Mouse (Mus musculus): ENCODE measurements around the gene Antxr2. TPM values are rescaled to one million over a fixed set of nuclear protein-coding genes. Genes with fewer than 3 reads are reported as not detected.

Gene Antxr2
- total and polyA plus RNA-seq, 3 experiments = 3.6 to 4.0 (median 3.9) TPM

GRCm38 (mm10) chr5:97957501-97957900 lies 73.3 kb downstream of the Antxr2 start:
- Histone ChIP-seq H3K9ac (ENCODE audit: insufficient read depth, low read depth) (no peak overlapping the region), H3K27me3 (replicated peaks) (no peaks in the 10 kb centered on the region), H3K4me1 (ENCODE audit: control insufficient read depth in 1 of 2, insufficient read depth in 2 of 2) (peaks cover 5 to 15% of the 10 kb centered on the region in 2 experiments; a peak in 3 of 4 replicates), H3K4me2 (ENCODE audit: insufficient read depth, low read depth, poor library complexity, severe bottlenecking) (no peak overlapping the region), H3K27ac (ENCODE audit: insufficient read depth, low read depth) (no peak overlapping the region), H3K36me3 (replicated peaks in 1 of 2; ENCODE audit: control insufficient read depth in 1 of 2, insufficient read depth in 1 of 2, low read length in 1 of 2) (peaks cover 3 to 34% of the 10 kb centered on the region in 2 experiments), H3K4me3 (replicated peaks in 1 of 3; ENCODE audit: low read depth in 2 of 3, low read length in 2 of 3, poor library complexity in 1 of 3) (no peak overlapping the region), H3K9me3 (replicated peaks; ENCODE audit: low read length) (no peaks in the 10 kb centered on the region), H3K79me2 (replicated peaks; ENCODE audit: control insufficient read depth, extremely low read depth, insufficient read depth, poor library complexity, severe bottlenecking) (no peaks in the 10 kb centered on the region)
- DNase-seq (ENCODE audit: extremely low read depth) = no peak
- dilution Hi-C loops (cut with MboI; ENCODE audit: extremely low pct_ligation_motif_present, extremely low pct_unique_long_range_greater_than_20kb, low sequenced_read_pairs) (no loop called here), in situ Hi-C loops (cut with MboI; ENCODE audit: low pct_ligation_motif_present, low pct_unique_long_range_greater_than_20kb, low sequenced_read_pairs) (no loop called here)
- no peak for TF ChIP-seq UBTF (IDR thresholded peaks at IDR 0.05; ENCODE audit: low read depth, low read length)
- TF ChIP-seq KAT2A (IDR thresholded peaks at IDR 0.05; ENCODE audit: insufficient replicate concordance, low read length) = no peak
- TF ChIP-seq IRF4 (IDR thresholded peaks at IDR 0.05; ENCODE audit: low read depth, low read length) = no peak
- no peak for TF ChIP-seq MAFK (IDR thresholded peaks at IDR 0.05; ENCODE audit: insufficient replicate concordance, low read length)
- TF ChIP-seq ZMIZ1 (IDR thresholded peaks at IDR 0.05; ENCODE audit: low read depth, low read length) = no peak
- TF ChIP-seq MXI1 (IDR thresholded peaks at IDR 0.05; ENCODE audit: low read depth, low read length) = no peak
- TF ChIP-seq NELFE (IDR thresholded peaks at IDR 0.05; ENCODE audit: low read depth, low read length) = no peak
- TF ChIP-seq USF1 (IDR thresholded peaks at IDR 0.05; ENCODE audit: low read depth, low read length) = no peak
- TF ChIP-seq ETS1 (conservative IDR thresholded peaks at IDR 0.05; ENCODE audit: low read depth, low read length) = no peak
- no peak for TF ChIP-seq TCF12 (IDR thresholded peaks at IDR 0.05; ENCODE audit: low read depth, low read length)
- TF ChIP-seq CHD2 (IDR thresholded peaks at IDR 0.05; ENCODE audit: low read length) = no peak
- TF ChIP-seq ZKSCAN1 (IDR thresholded peaks at IDR 0.05; ENCODE audit: borderline replicate concordance, low read depth, low read length) = no peak
- no peak for TF ChIP-seq SMC3 (IDR thresholded peaks at IDR 0.05; ENCODE audit: low read depth, low read length)
- no peak for TF ChIP-seq EP300 (IDR thresholded peaks at IDR 0.05; ENCODE audit: low read length)
- TF ChIP-seq TBP (conservative IDR thresholded peaks at IDR 0.05; ENCODE audit: low read depth, low read length) = no peak

GRCm38 (mm10) chr5:97954193-97954772 lies 76.6 kb downstream of the Antxr2 start:
- TF ChIP-seq CTCF (conservative IDR thresholded peaks at IDR 0.05 in 1 of 2, IDR thresholded peaks at IDR 0.05 in 1 of 2; ENCODE audit: low read depth in 2 of 2, low read length in 2 of 2) (no peak), MYC (IDR thresholded peaks at IDR 0.05; ENCODE audit: low read depth, low read length) (no peak), RCOR1 (conservative IDR thresholded peaks at IDR 0.05; ENCODE audit: low read depth, low read length) (no peak), MAFK (IDR thresholded peaks at IDR 0.05; ENCODE audit: insufficient replicate concordance, low read length) (no peak), ZNF384 (IDR thresholded peaks at IDR 0.05; ENCODE audit: low read depth, low read length) (no peak), MAX (IDR thresholded peaks at IDR 0.05; ENCODE audit: low read length) (no peak), IRF4 (IDR thresholded peaks at IDR 0.05; ENCODE audit: low read depth, low read length) (no peak), BHLHE40 (IDR thresholded peaks at IDR 0.05; ENCODE audit: low read depth, low read length) (no peak), MAZ (IDR thresholded peaks at IDR 0.05; ENCODE audit: low read depth, low read length) (no peak), MEF2A (IDR thresholded peaks at IDR 0.05; ENCODE audit: borderline replicate concordance, low read depth, low read length) (no peak), E2F4 (IDR thresholded peaks at IDR 0.05; ENCODE audit: insufficient replicate concordance, low read depth, low read length) (no peak)
- dilution Hi-C loops (cut with MboI; ENCODE audit: extremely low pct_ligation_motif_present, extremely low pct_unique_long_range_greater_than_20kb, low sequenced_read_pairs) = no loop called here
- Histone ChIP-seq H3K27me3 (replicated peaks) (no peaks in the 10 kb centered on the region), H3K4me3 (replicated peaks in 1 of 3; ENCODE audit: low read depth in 2 of 3, low read length in 2 of 3, poor library complexity in 1 of 3) (no peak overlapping the region), H3K9ac (ENCODE audit: insufficient read depth, low read depth) (no peak overlapping the region), H3K4me2 (ENCODE audit: insufficient read depth, low read depth, poor library complexity, severe bottlenecking) (no peak overlapping the region), H3K79me2 (replicated peaks; ENCODE audit: control insufficient read depth, extremely low read depth, insufficient read depth, poor library complexity, severe bottlenecking) (no peaks in the 10 kb centered on the region), H3K27ac (ENCODE audit: insufficient read depth, low read depth) (no peak overlapping the region), H3K9me3 (replicated peaks; ENCODE audit: low read length) (no peaks in the 10 kb centered on the region), H3K4me1 (ENCODE audit: control insufficient read depth in 1 of 2, insufficient read depth in 2 of 2) (0 out of 4 replicates have a peak, but pooled peaks cover 0 to 2% of the 10 kb centered on the region in 2 experiments), H3K36me3 (replicated peaks in 1 of 2; ENCODE audit: control insufficient read depth in 1 of 2, insufficient read depth in 1 of 2, low read length in 1 of 2) (peaks cover 3 to 19% of the 10 kb centered on the region in 2 experiments)
- no peak for DNase-seq (ENCODE audit: extremely low read depth)
- in situ Hi-C loops (cut with MboI; ENCODE audit: low pct_ligation_motif_present, low pct_unique_long_range_greater_than_20kb, low sequenced_read_pairs) = no loop called here

Data from CH12.LX (cell line).